Mouse (Mus musculus) CH12.LX (cell line): ENCODE data around the gene Plcg2. TPM values are rescaled to one million over a fixed set of nuclear protein-coding genes. Genes with fewer than 3 reads are reported as not detected.

Experiments
- DNase-seq: peaks from one replicate; pipeline ENCODE4 v3.0.0-alpha.2; 2013; ENCODE audit errors: extremely low read depth
- H3K27ac ChIP-seq: 2 replicates; pipeline ENCODE4 v1.5.1; 2012; ENCODE audit warnings: low read depth, mild to moderate bottlenecking, control low read depth, moderate library complexity; ENCODE audit not compliant: insufficient read depth
- H3K27me3 ChIP-seq: replicated peaks from 2 replicates; pipeline ENCODE3; 2012; ENCODE audit warnings: inconsistent platforms
- H3K36me3 ChIP-seq, 2 experiments: replicated peaks in 1 of 2; 2 replicates each; pipeline versions ENCODE3 to v1.6.1; 2012; ENCODE audit warnings: inconsistent platforms in 1 of 2, low read length in 1 of 2, mild to moderate bottlenecking in 1 of 2, mixed read lengths in 1 of 2, moderate library complexity in 1 of 2; ENCODE audit not compliant: control insufficient read depth in 1 of 2, insufficient read depth in 1 of 2
- H3K4me1 ChIP-seq, 2 experiments: 2 replicates each; pipeline ENCODE4 v1.6.1; 2012; ENCODE audit warnings: inconsistent platforms in 1 of 2, moderate library complexity in 1 of 2; ENCODE audit not compliant: insufficient read depth in 2 of 2, control insufficient read depth in 1 of 2
- H3K4me2 ChIP-seq: 2 replicates; pipeline ENCODE4 v1.6.1; 2012; ENCODE audit warnings: low read depth, mild to moderate bottlenecking, control low read depth; ENCODE audit not compliant: poor library complexity, insufficient read depth, severe bottlenecking
- H3K4me3 ChIP-seq, 3 experiments: fragments of 150-350 bp in 1 of 3; sonication (generic) in 1 of 3; replicated peaks in 1 of 3; 2 replicates each; pipeline versions ENCODE3 to v1.5.1; 2011 to 2012; ENCODE audit warnings: low read depth in 2 of 3, low read length in 2 of 3, mild to moderate bottlenecking in 2 of 3, moderate library complexity in 2 of 3, control low read depth in 1 of 3, improper control_type of control experiment in 1 of 3, inconsistent platforms in 1 of 3, mixed read lengths in 1 of 3; ENCODE audit not compliant: poor library complexity in 1 of 3
- H3K79me2 ChIP-seq: replicated peaks from 2 replicates; pipeline ENCODE4 v1.6.1; 2012; ENCODE audit warnings: mild to moderate bottlenecking, moderate library complexity; ENCODE audit not compliant: control insufficient read depth, poor library complexity, insufficient read depth, severe bottlenecking; ENCODE audit errors: extremely low read depth
- H3K9ac ChIP-seq: 2 replicates; pipeline ENCODE4 v1.6.1; 2012; ENCODE audit warnings: low read depth, mild to moderate bottlenecking, control low read depth, moderate library complexity; ENCODE audit not compliant: insufficient read depth
- H3K9me3 ChIP-seq: replicated peaks from 2 replicates; pipeline ENCODE3; 2012; ENCODE audit warnings: low read length, inconsistent platforms, mixed read lengths
- BHLHE40 ChIP-seq: IDR thresholded peaks from 2 replicates; pipeline ENCODE4 v1.6.1; 2011; ENCODE audit warnings: mild to moderate bottlenecking, low read depth, low read length, improper control_type of control experiment
- CHD1 ChIP-seq: IDR thresholded peaks from 2 replicates; pipeline ENCODE4 v1.6.1; 2012; ENCODE audit warnings: low read depth, low read length, improper control_type of control experiment, inconsistent platforms
- CTCF ChIP-seq, 2 experiments: IDR thresholded peaks in 1 of 2; conservative IDR thresholded peaks in 1 of 2; 2 replicates each; pipeline ENCODE4 v1.5.1; 2011 to 2012; ENCODE audit warnings: low read depth in 2 of 2, low read length in 2 of 2, improper control_type of control experiment in 1 of 2, inconsistent platforms in 1 of 2, mild to moderate bottlenecking in 1 of 2, moderate library complexity in 1 of 2
- ETS1 ChIP-seq: conservative IDR thresholded peaks from 2 replicates; pipeline ENCODE4 v1.6.1; 2012; ENCODE audit warnings: low read depth, mild to moderate bottlenecking, inconsistent platforms, low read length, improper control_type of control experiment, moderate library complexity
- IRF4 ChIP-seq: IDR thresholded peaks from 2 replicates; pipeline ENCODE4 v1.6.1; 2014; ENCODE audit warnings: low read depth, mild to moderate bottlenecking, inconsistent platforms, low read length, improper control_type of control experiment
- JUN ChIP-seq: IDR thresholded peaks from 2 replicates; pipeline ENCODE4 v1.6.1; 2011; ENCODE audit warnings: low read depth, mild to moderate bottlenecking, low read length, improper control_type of control experiment, moderate library complexity; ENCODE audit not compliant: insufficient read depth
- JUND ChIP-seq: conservative IDR thresholded peaks from 2 replicates; pipeline ENCODE4 v1.6.1; 2011; ENCODE audit warnings: low read depth, low read length, improper control_type of control experiment
- MAX ChIP-seq: IDR thresholded peaks from 2 replicates; pipeline ENCODE4 v1.6.1; 2011; ENCODE audit warnings: low read length, improper control_type of control experiment
- MAZ ChIP-seq: IDR thresholded peaks from 2 replicates; pipeline ENCODE4 v1.6.1; 2012; ENCODE audit warnings: low read depth, mild to moderate bottlenecking, inconsistent platforms, low read length, improper control_type of control experiment, moderate library complexity
- POLR2A ChIP-seq: IDR thresholded peaks from 2 replicates; pipeline ENCODE4 v1.6.1; 2011; ENCODE audit warnings: low read depth, mild to moderate bottlenecking, improper control_type of control experiment, low read length
- POLR2AphosphoS2 ChIP-seq: IDR thresholded peaks from 2 replicates; pipeline ENCODE4 v1.6.1; 2011; ENCODE audit warnings: low read depth, low read length, improper control_type of control experiment
- RCOR1 ChIP-seq: conservative IDR thresholded peaks from 2 replicates; pipeline ENCODE4 v1.6.1; 2012; ENCODE audit warnings: low read depth, mild to moderate bottlenecking, inconsistent platforms, low read length, improper control_type of control experiment
- SIN3A ChIP-seq: IDR thresholded peaks from 2 replicates; pipeline ENCODE4 v1.6.1; 2012; ENCODE audit warnings: low read length, improper control_type of control experiment, inconsistent platforms
- SMC3 ChIP-seq: IDR thresholded peaks from 2 replicates; pipeline ENCODE4 v1.6.1; 2011; ENCODE audit warnings: low read depth, low read length, improper control_type of control experiment
- TBP ChIP-seq: conservative IDR thresholded peaks from 2 replicates; pipeline ENCODE4 v1.6.1; 2011; ENCODE audit warnings: low read depth, low read length, improper control_type of control experiment
- USF1 ChIP-seq: IDR thresholded peaks from 2 replicates; pipeline ENCODE4 v1.6.1; 2014; ENCODE audit warnings: low read depth, mild to moderate bottlenecking, inconsistent platforms, low read length, improper control_type of control experiment
- USF2 ChIP-seq: conservative IDR thresholded peaks from 2 replicates; pipeline ENCODE4 v1.6.1; 2011; ENCODE audit warnings: low read depth, low read length, improper control_type of control experiment
- ZNF384 ChIP-seq: IDR thresholded peaks from 2 replicates; pipeline ENCODE4 v1.6.1; 2012; ENCODE audit warnings: low read depth, low read length, improper control_type of control experiment, inconsistent platforms
- dilution Hi-C: fragments of 300-500 bp; cut with MboI; formaldehyde crosslinking; loops from 2 replicates; pipeline ENCODE4 v1.14.3; 2020; ENCODE audit warnings: low sequenced_read_pairs; ENCODE audit not compliant: extremely low pct_unique_long_range_greater_than_20kb, extremely low pct_ligation_motif_present
- in situ Hi-C: fragments of 300-500 bp; cut with MboI; formaldehyde crosslinking; loops from 3 replicates; pipeline ENCODE4 v1.14.3; 2019; ENCODE audit warnings: low sequenced_read_pairs, low pct_ligation_motif_present, low pct_unique_long_range_greater_than_20kb, mixed read lengths
- polyA plus RNA-seq: library from polyadenylated mRNA; unstranded; fragments of >175 nt; gene quantifications from 2 replicates; pipeline ENCODE4 v1.2.1, GENCODE M21; 2012; ENCODE audit warnings: low read depth; ENCODE audit not compliant: insufficient read length
- total RNA-seq, 2 experiments: library from RNA; depleted of rRNA; stranded (reverse); fragments of 300-350 nt in 1 of 2; fragments of >200 nt in 1 of 2; gene quantifications; 2 replicates each; pipeline ENCODE4 v1.2.3; 2012 to 2014

Gene Plcg2
- total and polyA plus RNA-seq, 3 experiments, result 129 to 196 (median 194) TPM

DNA sequence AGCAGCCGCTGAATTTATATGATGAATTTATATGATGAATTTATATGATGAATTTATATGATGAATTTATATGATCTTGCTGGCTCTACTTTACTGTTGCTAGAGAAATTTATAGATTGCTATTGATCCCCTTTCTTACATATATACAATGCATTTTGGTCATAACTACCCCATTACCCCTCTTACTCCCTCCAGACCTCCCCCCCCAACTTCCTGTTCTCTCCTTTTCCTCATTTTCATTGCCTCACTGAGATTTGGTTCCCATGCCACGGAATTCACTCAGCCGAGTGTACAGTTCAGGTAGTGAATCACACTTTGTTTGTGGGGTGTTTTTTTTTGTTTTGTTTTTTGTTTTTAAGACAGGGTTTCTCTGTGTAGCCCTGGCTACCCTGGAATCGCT is 20.8 kb downstream of the Plcg2 start:
- no peak overlapping the region for H3K27ac ChIP-seq
- in situ Hi-C loops, result no loop called here

DNA sequence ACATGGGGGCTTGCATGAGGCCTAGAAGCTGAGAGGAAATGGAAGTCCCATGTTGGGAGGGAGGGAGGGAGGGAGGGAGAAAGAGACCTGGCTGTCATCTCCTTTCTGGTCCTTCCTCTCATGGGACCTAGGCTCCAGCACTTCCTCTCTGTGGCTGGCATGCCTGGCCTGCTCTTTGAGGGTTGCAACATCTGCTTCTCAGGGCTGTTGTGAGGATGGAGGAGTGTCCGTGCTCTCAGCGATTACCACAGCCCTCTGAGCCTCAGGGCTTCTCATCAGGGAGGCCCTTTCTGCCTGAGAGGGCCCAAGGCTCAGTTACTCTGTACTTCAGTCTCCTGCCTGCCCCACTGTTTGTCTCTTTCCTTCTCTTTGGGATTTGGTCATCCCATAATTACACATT is 28.1 kb downstream of the Plcg2 start:
- in situ Hi-C loops, result no loop called here
- Histone ChIP-seq H3K4me1 (peaks cover 60 to 78% of the 10 kb centered on the region in 2 experiments), H3K27me3 (no peaks in the 10 kb centered on the region), H3K27ac (peak overlapping the region; percentile 93), H3K9me3 (no peaks in the 10 kb centered on the region), H3K9ac (peak overlapping the region; percentile 25; the same call in 1 of the 2 replicates), H3K4me2 (peak overlapping the region; percentile 30), H3K4me3 (no peak overlapping the region), H3K36me3 (peaks cover 7 to 38% of the 10 kb centered on the region in 2 experiments), H3K79me2 (peaks cover 93% of the 10 kb centered on the region)
- no peak for TF ChIP-seq IRF4
- TF ChIP-seq TBP, result 0 out of 2 replicates have a peak, but pooled peaks have one; percentile 27
- TF ChIP-seq USF1, result no peak
- no peak for TF ChIP-seq USF2
- TF ChIP-seq ETS1, result no peak
- no peak for TF ChIP-seq MAZ
- peak; percentile 81 for DNase-seq
- dilution Hi-C loops, result no loop called here

More for the DNA sequence above, 20.8 kb downstream of the Plcg2 start:
- no peak overlapping the region for H3K4me2 ChIP-seq
- peaks cover 14 to 60% of the 10 kb centered on the region in 2 experiments for H3K36me3 ChIP-seq
- H3K9ac ChIP-seq, result no peak overlapping the region
- H3K4me1 ChIP-seq, result peaks cover 24 to 61% of the 10 kb centered on the region in 2 experiments
- H3K9me3 ChIP-seq, result no peaks in the 10 kb centered on the region
- dilution Hi-C loops, result no loop called here
- H3K27me3 ChIP-seq, result no peaks in the 10 kb centered on the region
- no peak for DNase-seq
- TF ChIP-seq ETS1 (no peak), JUN (no peak), JUND (no peak), POLR2A (no peak), USF1 (no peak), IRF4 (no peak), RCOR1 (no peak), SIN3A (no peak), CTCF (conservative IDR thresholded peaks at IDR 0.05 in 1 of 2, IDR thresholded peaks at IDR 0.05 in 1 of 2; ENCODE audit: low read depth in 2 of 2, low read length in 2 of 2) (no peak), POLR2AphosphoS2 (no peak), CHD1 (no peak), BHLHE40 (no peak), SMC3 (no peak), TBP (no peak), ZNF384 (no peak), MAX (no peak), MAZ (no peak)
- no peak overlapping the region for H3K4me3 ChIP-seq
- peaks cover 96% of the 10 kb centered on the region for H3K79me2 ChIP-seq
